Mouse (Mus musculus): ENCODE data around the gene Slirp.

- no peak for TF ChIP-seq CTCF (IDR thresholded peaks at IDR 0.05; ENCODE audit: low read depth, low read length)
- TF ChIP-seq POLR2A (IDR thresholded peaks at IDR 0.05; ENCODE audit: extremely low read depth, insufficient read depth, low read length) = no peak
Observed at GRCm38 (mm10) chr12:87424516-87424915, 19.2 kb upstream of the Slirp start.

All from liver, adult 2 months (tissue).